Mouse (Mus musculus) lung, adult 2 months (tissue): ENCODE results near the gene Rasa2. TPM values are rescaled to one million over a fixed set of nuclear protein-coding genes. Genes with fewer than 3 reads are reported as not detected.
"Not testable (repeated sequence)": the region's sequence is repeated elsewhere in the genome, so short reads cannot be mapped to it uniquely, and the experiment has no call there.

Experiments
- DNase-seq: peaks from one replicate; pipeline ENCODE4 v3.0.0; 2022
- H3K4me1 ChIP-seq: fragments of 200-500 bp; 2 replicates; pipeline ENCODE4 v1.6.1; 2011; ENCODE audit warnings: low read length; ENCODE audit not compliant: control insufficient read depth, insufficient read depth
- H3K4me3 ChIP-seq: fragments of 200-500 bp; replicated peaks from 2 replicates; pipeline ENCODE3; 2011; ENCODE audit warnings: low read depth, mild to moderate bottlenecking, control low read depth, low read length; ENCODE audit errors: extremely low read depth
- CTCF ChIP-seq: fragments of 200-500 bp; IDR thresholded peaks from 2 replicates; pipeline ENCODE4 v1.5.1; 2011; ENCODE audit warnings: mild to moderate bottlenecking, low read length, control low read depth; ENCODE audit not compliant: insufficient read depth
- POLR2A ChIP-seq: fragments of 200-500 bp; IDR thresholded peaks from 2 replicates; pipeline ENCODE4 v1.6.1; 2011; ENCODE audit warnings: low read depth, mild to moderate bottlenecking, control low read depth, low read length, borderline replicate concordance; ENCODE audit errors: extremely low read depth
- WGBS: fragments of 180-500 bp; shearing (Covaris S2); methylation state at CpG from one replicate; pipeline ENCODE4 v1.1.7; 2018; 5-methylcytosine and 5-hydroxymethylcytosine counted together
- polyA plus RNA-seq: library from polyadenylated mRNA; depleted of rRNA; stranded (reverse); fragments of >200 nt; gene quantifications from 2 replicates; pipeline ENCODE4 v1.2.3, GENCODE M21; 2012; rRNA removed

Gene Rasa2
- 1.4 and 2.3 TPM in 2 replicates for polyA plus RNA-seq

DNA sequence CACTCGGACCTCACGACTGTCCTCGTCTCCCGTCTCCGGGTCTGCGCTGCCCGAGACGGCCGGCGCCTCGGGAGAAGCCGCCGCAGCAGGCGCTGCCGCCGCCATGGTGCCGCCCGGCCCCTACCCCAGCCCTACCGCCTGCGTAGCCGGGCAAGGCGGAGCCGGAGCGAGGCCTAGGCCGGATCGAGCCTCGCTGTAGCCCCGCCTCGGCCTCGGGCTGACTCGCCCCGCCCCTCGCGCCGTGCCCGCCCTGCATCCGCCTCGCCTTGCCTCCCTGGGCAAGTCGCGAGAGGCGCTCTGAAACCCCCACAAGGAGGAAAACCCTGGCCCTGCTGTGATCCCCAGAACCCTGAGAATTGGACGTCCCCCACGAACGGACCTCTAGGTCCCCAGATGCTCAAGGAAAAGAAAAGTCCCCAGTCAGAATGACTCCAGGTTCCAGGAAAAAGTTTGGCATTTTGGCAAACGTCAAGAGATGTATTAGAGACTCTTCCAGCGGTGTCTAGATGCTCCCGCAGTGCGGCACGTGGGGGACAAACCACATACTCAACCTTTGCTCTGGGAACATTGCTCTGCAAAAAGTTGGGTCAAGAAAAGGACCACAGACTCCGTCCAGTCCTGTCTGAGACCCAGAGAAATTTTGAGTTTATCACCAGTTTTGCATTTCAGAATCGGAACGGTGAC is at the start of gene Rasa2:
Gene Rasa2, minus strand, starts transcription at position 229 of the 684 bp plus-strand sequence.
- H3K4me3 ChIP-seq = peak within 1 kb of the TSS; percentile 92
- TF ChIP-seq POLR2A (peak; percentile 58), CTCF (no peak)
- DNase-seq = peak; percentile 88
- peaks cover 5% of the 10 kb centered on the region for H3K4me1 ChIP-seq
- 3% methylated on average over 47 of the region's 52 CpGs for WGBS

DNA sequence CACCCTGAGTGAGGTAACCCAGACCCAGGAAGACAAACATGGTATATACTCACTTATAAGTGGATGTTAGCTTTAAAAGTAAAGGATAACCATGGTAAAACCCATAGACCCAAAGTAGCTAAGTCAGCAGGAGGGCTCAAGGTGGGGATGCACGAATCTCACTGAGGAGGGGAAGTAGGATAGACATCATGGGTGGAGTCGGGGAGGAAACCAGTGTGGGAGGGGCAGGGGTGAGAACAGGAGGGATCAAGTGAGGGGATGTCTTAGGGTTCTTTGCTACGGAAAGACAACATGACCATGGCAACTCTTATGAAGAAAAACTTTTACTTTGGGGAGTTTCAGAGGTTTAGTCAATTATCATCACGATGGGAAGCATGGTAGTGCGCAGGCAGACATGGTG is 47.2 kb upstream of the Rasa2 start:
- H3K4me1 ChIP-seq = no peaks in the 10 kb centered on the region
- DNase-seq = no peak
- 75% methylated on average over 5 of the region's 5 CpGs for WGBS
- no peak for TF ChIP-seq POLR2A
- H3K4me3 ChIP-seq = no peak overlapping the region

DNA sequence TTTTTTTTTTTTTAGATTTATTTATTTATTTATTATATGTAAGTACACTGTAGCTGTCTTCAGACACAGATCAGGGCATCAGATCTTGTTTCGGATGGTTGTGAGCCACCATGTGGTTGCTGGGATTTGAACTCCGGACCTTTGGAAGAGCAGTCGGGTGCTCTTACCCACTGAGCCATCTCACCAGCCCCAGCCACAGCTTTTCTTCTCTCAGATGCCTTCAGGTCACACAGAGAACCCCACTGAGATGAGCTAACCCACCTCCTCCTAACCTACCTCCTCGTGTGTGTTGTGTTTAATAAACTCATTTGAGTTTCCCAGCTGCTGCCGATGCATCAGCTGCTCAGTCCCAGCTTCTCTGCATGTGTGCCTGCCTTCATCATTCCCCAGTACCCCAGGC is 46.3 kb upstream of the Rasa2 start:
- H3K4me3 ChIP-seq, H3K4me1 ChIP-seq, DNase-seq: not testable (repeated sequence)
- 89% methylated on average over 5 of the region's 5 CpGs for WGBS

DNA sequence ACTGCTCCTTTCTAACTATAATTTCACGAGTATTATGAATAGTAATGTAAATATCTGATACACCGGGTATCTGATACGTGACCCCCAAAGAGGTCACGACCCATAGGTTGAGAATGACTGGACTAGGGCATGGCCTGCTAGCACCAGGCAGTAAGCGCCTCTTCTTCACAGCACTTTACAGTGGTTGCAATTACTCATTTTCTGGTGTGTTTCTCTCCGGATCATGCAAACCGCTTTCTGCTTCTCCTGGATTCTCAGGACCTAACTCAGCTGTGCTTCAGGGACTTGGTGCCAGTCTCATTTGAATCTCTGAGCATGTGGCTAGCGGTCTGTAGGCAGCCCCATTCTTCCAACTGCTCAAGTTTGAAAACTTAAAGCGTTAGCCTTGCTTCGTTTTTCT is 45.3 kb upstream of the Rasa2 start:
- WGBS = 85% methylated on average over 10 of the region's 10 CpGs
- DNase-seq = no peak
- TF ChIP-seq POLR2A (no peak), CTCF (no peak)
- no peaks in the 10 kb centered on the region for H3K4me1 ChIP-seq
- no peak overlapping the region for H3K4me3 ChIP-seq

DNA sequence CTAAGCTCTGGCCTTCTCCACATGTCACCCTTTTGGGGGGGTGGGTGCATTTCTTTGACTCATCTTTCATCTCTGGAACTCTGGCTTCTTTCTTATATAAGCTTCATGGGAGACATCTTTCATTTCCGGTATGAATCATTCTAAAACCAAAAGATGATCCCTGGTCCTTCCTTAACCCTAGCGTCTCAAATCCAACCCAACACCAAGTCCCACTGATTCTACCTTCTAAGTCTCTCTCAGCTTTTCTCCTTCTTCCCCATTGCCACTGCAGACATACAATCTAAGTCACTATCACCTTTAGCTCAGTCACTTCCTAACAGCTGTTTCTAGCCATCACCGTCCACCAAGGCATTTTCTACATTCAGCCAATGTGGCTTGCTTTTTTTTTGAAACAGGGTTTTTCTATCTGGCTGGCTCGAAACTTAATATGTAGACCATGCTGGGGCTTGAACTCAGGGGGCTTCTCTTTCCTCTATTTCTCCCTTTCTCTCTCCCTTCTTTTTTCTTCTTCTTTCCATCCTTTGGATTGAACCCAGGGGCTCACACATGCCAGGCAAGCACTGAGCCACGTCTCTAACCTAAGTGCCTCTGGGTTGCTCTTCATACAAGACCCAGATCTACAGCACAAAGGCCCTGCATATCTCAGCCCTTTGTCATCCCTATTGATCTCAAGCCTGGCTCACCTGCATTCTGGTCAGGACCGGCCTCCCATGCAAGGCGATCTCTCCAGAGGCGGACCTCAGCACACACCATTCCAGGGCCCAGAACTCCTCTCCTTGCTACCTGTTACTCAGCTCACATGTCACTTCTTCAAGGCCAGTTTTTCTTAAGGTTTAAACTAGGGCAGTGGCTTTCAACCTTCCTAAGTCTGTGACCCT is 44.6 kb upstream of the Rasa2 start:
- 82% methylated on average over 8 of the region's 8 CpGs for WGBS
- H3K4me3 ChIP-seq = no peak overlapping the region
- DNase-seq = no peak
- H3K4me1 ChIP-seq = no peaks in the 10 kb centered on the region
- TF ChIP-seq POLR2A (no peak), CTCF (no peak)

DNA sequence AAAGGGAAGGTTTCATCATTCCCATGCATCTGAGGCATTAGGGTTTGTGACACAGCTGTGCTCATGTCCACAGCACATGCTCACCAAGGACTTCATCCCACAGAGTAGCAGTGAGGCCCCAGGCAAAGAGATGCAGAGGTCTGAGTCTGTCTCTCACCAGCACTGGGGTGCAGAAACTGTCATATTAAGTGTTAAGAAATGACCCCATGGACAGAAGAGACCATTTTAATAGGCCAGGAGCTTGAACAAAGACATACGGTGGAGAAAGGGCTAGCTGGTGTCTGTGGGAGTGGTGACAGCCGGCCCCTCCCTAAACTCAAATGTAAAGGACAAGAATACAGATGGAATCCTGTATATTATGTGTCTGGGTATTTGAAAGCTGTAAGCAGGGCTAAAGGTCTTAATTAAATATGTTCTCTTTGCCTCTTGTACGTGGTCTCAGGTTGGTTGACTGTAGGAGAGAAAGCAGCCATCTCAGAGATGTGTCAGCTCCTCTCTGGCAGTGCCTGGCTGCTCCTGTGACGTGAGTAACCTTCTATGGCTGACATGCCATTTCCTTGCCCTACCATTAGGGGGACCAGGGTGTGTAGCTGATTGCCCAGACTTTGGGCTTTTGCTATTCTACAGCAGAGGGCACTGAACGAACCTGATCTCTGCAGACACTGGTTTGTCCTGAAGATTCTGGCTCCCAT is 43.8 kb upstream of the Rasa2 start:
- Histone ChIP-seq H3K4me1 (no peaks in the 10 kb centered on the region), H3K4me3 (no peak overlapping the region)
- TF ChIP-seq CTCF (peak; percentile 85), POLR2A (no peak)
- peak; percentile 28 for DNase-seq
- 29% methylated on average over 5 of the region's 5 CpGs for WGBS

DNA sequence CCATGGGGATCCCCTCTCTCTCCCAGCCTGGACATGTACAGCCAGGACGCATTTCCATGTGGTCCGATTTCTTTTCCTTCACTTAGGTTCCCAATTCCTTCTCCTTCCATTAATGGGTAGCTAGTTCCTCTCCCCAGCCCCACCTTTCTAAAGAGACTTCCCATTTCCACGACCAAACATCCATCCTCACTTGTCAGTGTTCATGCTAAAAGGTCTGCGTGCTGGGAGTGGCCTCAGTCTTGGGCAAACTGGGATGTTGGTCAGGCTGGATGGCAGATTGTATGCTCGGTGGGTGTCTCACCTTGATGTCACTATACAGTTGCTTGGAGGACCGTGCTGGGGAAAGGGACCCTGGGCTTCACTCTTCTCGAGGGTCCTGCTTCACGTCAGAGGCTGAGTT is 42.9 kb upstream of the Rasa2 start:
- TF ChIP-seq POLR2A = no peak
- TF ChIP-seq CTCF = no peak
- no peaks in the 10 kb centered on the region for H3K4me1 ChIP-seq
- WGBS = 86% methylated on average over 8 of the region's 8 CpGs
- H3K4me3 ChIP-seq = no peak overlapping the region
- DNase-seq = no peak

DNA sequence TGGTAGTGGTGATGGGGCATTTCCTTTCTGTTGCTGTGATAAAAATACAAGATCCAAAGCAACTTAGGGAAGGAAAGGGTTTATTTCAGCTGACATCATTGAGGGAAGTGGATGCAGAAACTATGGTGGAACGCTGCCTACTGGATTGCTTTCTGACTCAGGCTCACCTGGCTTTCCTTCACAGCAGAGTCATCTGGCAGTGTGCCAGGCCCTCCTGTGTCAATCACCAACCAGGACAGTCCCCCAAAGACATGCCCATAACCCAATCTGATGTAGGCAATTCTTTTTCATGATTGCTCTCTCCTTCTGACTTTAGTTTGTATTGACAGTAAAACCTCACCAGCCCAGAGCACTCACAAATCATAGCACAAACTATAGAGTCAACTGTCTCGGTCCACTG is 41.0 kb upstream of the Rasa2 start:
- no peak for DNase-seq
- H3K4me1 ChIP-seq = no peaks in the 10 kb centered on the region
- 68% methylated on average over 2 of the region's 2 CpGs for WGBS
- TF ChIP-seq POLR2A (no peak), CTCF (no peak)
- H3K4me3 ChIP-seq = no peak overlapping the region

DNA sequence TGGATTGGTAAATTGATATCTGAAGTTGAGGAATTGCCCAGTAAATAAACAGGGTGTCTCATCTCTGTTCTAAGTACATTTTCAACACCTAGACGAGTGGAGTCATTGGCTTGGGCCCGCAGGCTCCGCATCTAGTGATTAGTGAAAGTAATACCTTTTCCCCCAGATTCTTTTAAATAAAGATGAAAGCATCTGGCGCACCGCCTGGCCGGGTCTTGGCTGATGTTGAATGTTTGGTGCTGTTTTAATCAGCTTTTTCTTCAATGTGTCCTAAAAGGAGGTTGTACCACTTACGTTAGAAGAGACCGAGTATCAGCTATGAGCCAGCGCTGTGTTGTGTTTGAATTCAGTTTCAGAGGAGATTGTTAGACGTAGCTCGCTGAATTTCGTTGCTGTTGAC is 39.8 kb upstream of the Rasa2 start:
- 93% methylated on average over 12 of the region's 12 CpGs for WGBS

More for the DNA sequence above, 39.8 kb upstream of the Rasa2 start:
- DNase-seq = no peak
- no peak for TF ChIP-seq POLR2A
- TF ChIP-seq CTCF = no peak
- no peaks in the 10 kb centered on the region for H3K4me1 ChIP-seq
- H3K4me3 ChIP-seq = no peak overlapping the region
